Mouse (Mus musculus) E14TG2a.4 (cell line): ENCODE measurements around the gene Vav1.
"Not testable (repeated sequence)": the region's sequence is repeated elsewhere in the genome, so short reads cannot be mapped to it uniquely, and the experiment has no call there.

Experiments
- H3K27me3 ChIP-seq: 2 replicates; pipeline ENCODE4 v1.6.1; 2014; ENCODE audit warnings: low read length, control low read depth; ENCODE audit not compliant: insufficient read depth
- H3K36me3 ChIP-seq: 2 replicates; pipeline ENCODE4 v1.6.1; 2014; ENCODE audit warnings: low read length, control low read depth; ENCODE audit not compliant: insufficient read depth
- H3K4me1 ChIP-seq: replicated peaks from 2 replicates; pipeline ENCODE4 v1.6.1; 2014; ENCODE audit warnings: low read depth, low read length, control low read depth
- H3K4me3 ChIP-seq: replicated peaks from 2 replicates; pipeline ENCODE4 v1.5.1; 2014; ENCODE audit warnings: mild to moderate bottlenecking, low read length
- H3K9me3 ChIP-seq: 2 replicates; pipeline ENCODE4 v1.6.1; 2014; ENCODE audit warnings: low read length, control low read depth
- CTCF ChIP-seq: conservative IDR thresholded peaks from 2 replicates; pipeline ENCODE4 v1.5.1; 2014; ENCODE audit warnings: low read length
- NANOG ChIP-seq: IDR thresholded peaks from 2 replicates; pipeline ENCODE4 v1.6.1; 2014; ENCODE audit warnings: borderline replicate concordance, low read length, mixed read lengths
- POU5F1 ChIP-seq: IDR thresholded peaks from 2 replicates; pipeline ENCODE4 v1.6.1; 2014; ENCODE audit warnings: low read length, borderline replicate concordance

The Vav1 gene

GRCm38 (mm10) chr17:57334001-57334760 is 55.3 kb downstream of the Vav1 start:
- Histone ChIP-seq H3K36me3 (no peaks in the 10 kb centered on the region), H3K4me3 (no peak overlapping the region), H3K4me1 (peaks cover 30% of the 10 kb centered on the region), H3K9me3 (no peaks in the 10 kb centered on the region), H3K27me3 (no peaks in the 10 kb centered on the region; the same call in none of the 2 replicates)
- TF ChIP-seq NANOG: no peak
- no peak for TF ChIP-seq CTCF
- no peak for TF ChIP-seq POU5F1

DNA sequence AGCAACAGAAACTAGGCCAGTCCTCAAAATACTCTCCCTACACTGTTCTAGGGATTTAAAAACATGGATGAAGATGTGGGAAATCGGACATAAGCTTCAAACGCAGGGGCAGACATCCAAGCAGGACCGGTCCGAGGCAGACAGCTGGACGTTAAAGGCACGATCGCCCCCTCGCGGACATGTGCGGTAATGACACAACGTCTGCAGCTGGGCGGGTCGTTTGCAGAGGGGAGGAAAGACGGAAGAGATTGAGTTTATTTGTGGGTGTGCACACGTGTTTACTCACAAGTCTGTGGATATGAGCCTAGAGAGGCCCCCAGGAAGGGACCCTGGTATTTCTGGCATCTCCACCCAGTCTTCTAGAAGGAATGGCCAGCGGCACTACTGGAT is 55.9 kb downstream of the Vav1 start:
- Histone ChIP-seq H3K27me3 (no peaks in the 10 kb centered on the region; the same call in none of the 2 replicates), H3K9me3 (no peaks in the 10 kb centered on the region), H3K4me1 (peaks cover 24% of the 10 kb centered on the region), H3K36me3 (no peaks in the 10 kb centered on the region), H3K4me3 (no peak overlapping the region)
- TF ChIP-seq NANOG (no peak), CTCF (peak; percentile 88), POU5F1 (no peak)

DNA sequence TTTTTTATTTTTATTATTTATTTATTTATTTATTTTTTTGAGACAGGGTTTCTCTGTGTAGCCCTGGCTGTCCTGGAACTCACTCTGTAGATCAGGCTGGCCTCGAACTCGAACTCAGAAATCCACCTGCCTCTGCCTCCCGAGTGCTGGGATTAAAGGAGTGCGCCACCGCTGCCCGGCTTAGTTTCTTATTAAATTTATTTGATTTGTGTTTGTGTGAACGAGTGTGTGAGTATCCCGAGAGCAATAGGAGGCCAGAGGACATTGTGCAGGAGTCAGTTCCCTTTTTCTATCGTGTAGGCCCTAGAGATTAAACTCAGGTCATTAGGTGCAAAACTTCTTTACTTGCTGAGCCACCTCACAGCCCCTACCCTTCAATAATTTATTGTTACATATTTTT is 56.3 kb downstream of the Vav1 start:
- not testable (repeated sequence) for H3K4me3 ChIP-seq, H3K9me3 ChIP-seq, H3K27me3 ChIP-seq, H3K36me3 ChIP-seq
- peaks cover 24% of the 10 kb centered on the region for H3K4me1 ChIP-seq

- no peaks in the 10 kb centered on the region; the same call in none of the 2 replicates for H3K27me3 ChIP-seq
- no peak for TF ChIP-seq NANOG
- TF ChIP-seq CTCF: peak; percentile 89
- TF ChIP-seq POU5F1: no peak
- H3K4me3 ChIP-seq: no peak overlapping the region
- H3K4me1 ChIP-seq: peaks cover 24% of the 10 kb centered on the region
- H3K36me3 ChIP-seq: no peaks in the 10 kb centered on the region
- H3K9me3 ChIP-seq: peaks cover 4% of the 10 kb centered on the region; the same call in 1 of the 2 replicates
These were observed 56.9 kb downstream of the Vav1 start for GRCm38 (mm10) chr17:57335673-57336303.

GRCm38 (mm10) chr17:57337996-57338395 is 59.1 kb downstream of the Vav1 start:
- H3K9me3 ChIP-seq: peaks cover 6% of the 10 kb centered on the region
- TF ChIP-seq POU5F1 (no peak), NANOG (no peak), CTCF (no peak)
- H3K4me1 ChIP-seq: peaks cover 12% of the 10 kb centered on the region; the same call in 1 of the 2 replicates
- no peaks in the 10 kb centered on the region for H3K36me3 ChIP-seq
- H3K4me3 ChIP-seq: no peak overlapping the region
- no peaks in the 10 kb centered on the region; the same call in none of the 2 replicates for H3K27me3 ChIP-seq

- H3K4me3 ChIP-seq: no peak overlapping the region
- H3K27me3 ChIP-seq: no peaks in the 10 kb centered on the region; the same call in none of the 2 replicates
- no peaks in the 10 kb centered on the region for H3K36me3 ChIP-seq
- TF ChIP-seq POU5F1: no peak
- no peak for TF ChIP-seq NANOG
- no peak for TF ChIP-seq CTCF
- peaks cover 6% of the 10 kb centered on the region; the same call in 1 of the 2 replicates for H3K4me1 ChIP-seq
- H3K9me3 ChIP-seq: peaks cover 9% of the 10 kb centered on the region
These were observed 60.4 kb downstream of the Vav1 start for GRCm38 (mm10) chr17:57339298-57339697.

DNA sequence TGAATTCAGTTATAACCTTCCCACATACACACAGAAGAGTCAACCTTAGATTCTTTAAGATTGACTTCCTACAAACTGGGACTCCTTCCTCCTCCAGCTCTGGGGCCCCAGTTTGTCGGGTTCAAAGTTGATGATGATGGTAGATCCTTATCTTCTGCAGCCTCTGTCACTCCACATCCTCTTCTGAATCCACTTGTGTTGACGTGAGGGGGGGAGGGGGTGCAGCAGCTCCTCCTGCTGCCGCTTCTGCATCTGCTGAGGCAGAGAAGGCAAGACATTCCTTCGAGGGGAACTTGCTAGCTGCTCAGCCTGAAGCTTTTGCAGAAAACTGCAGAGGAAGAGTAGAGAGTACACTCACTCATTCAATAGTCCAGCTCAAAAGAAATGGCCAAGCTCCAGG is 62.7 kb downstream of the Vav1 start:
- H3K36me3 ChIP-seq: no peaks in the 10 kb centered on the region
- H3K4me1 ChIP-seq: no peaks in the 10 kb centered on the region
- H3K4me3 ChIP-seq: no peak overlapping the region
- TF ChIP-seq CTCF: no peak
- no peak for TF ChIP-seq POU5F1
- TF ChIP-seq NANOG: no peak
- peaks cover 9% of the 10 kb centered on the region for H3K9me3 ChIP-seq
- H3K27me3 ChIP-seq: no peaks in the 10 kb centered on the region; the same call in none of the 2 replicates

- no peaks in the 10 kb centered on the region; the same call in 1 of the 2 replicates for H3K27me3 ChIP-seq
- H3K9me3 ChIP-seq: peaks cover 9% of the 10 kb centered on the region
- no peaks in the 10 kb centered on the region for H3K36me3 ChIP-seq
- H3K4me1 ChIP-seq: peaks cover 2% of the 10 kb centered on the region
- no peak for TF ChIP-seq POU5F1
- no peak overlapping the region for H3K4me3 ChIP-seq
These were observed 65.3 kb downstream of the Vav1 start for GRCm38 (mm10) chr17:57344029-57344707.
